Mouse (Mus musculus): Measurements from ENCODE around the gene Map2.

DNA sequence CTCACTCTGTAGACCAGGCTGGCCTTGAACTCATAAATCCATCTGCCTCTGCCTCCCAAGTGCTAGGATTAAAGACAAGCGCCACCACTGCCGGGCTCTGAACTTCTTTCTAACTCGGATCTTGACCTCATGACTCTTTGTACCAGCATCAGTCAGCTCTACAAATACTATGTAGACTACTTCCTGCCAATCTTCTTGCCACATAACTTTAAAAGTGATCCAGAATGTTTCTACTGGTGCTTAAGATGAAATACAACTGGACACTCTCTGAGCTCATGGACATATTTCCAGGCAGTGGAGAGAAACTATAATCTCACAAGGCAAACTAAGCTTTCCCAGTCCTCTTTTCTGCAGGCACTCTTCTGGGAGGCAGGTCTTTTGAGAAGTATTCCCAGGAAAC lies 284.3 kb downstream of the Map2 start:
- no peak for TF ChIP-seq EP300 (IDR thresholded peaks at IDR 0.05; ENCODE audit: low read depth in 1 of 2, low read length in 2 of 2)
- TF ChIP-seq USF2 (IDR thresholded peaks at IDR 0.05; ENCODE audit: borderline replicate concordance in 1 of 2, insufficient read depth in 1 of 2, low read depth in 1 of 2, low read length in 2 of 2): no peak
- no peak for TF ChIP-seq MXI1 (IDR thresholded peaks at IDR 0.05; ENCODE audit: low read depth, low read length)
- TF ChIP-seq ETS1 (IDR thresholded peaks at IDR 0.05; ENCODE audit: low read depth, low read length): no peak
- TF ChIP-seq TCF12 (IDR thresholded peaks at IDR 0.05; ENCODE audit: low read depth, low read length): no peak
- TF ChIP-seq CTCF (IDR thresholded peaks at IDR 0.05 in 2 of 3, conservative IDR thresholded peaks at IDR 0.05 in 1 of 3; ENCODE audit: control insufficient read depth in 1 of 3, insufficient read depth in 1 of 3, low read depth in 2 of 3, low read length in 3 of 3, poor library complexity in 1 of 3, severe bottlenecking in 1 of 3): no peak
- TF ChIP-seq ZC3H11A (IDR thresholded peaks at IDR 0.05; ENCODE audit: low read depth, low read length): no peak
- TF ChIP-seq E2F4 (IDR thresholded peaks at IDR 0.05; ENCODE audit: borderline replicate concordance, low read depth, low read length): no peak
